Mouse (Mus musculus) olfactory bulb, adult 2 months (tissue): ENCODE results near the gene Thbs1. TPM values are rescaled to one million over a fixed set of nuclear protein-coding genes. Genes with fewer than 3 reads are reported as not detected.

Experiments
- H3K27ac ChIP-seq: fragments of 200-500 bp; 2 replicates; pipeline ENCODE4 v1.5.1; 2012; ENCODE audit warnings: low read depth, low read length; ENCODE audit not compliant: insufficient read depth
- H3K4me1 ChIP-seq: fragments of 200-500 bp; 2 replicates; pipeline ENCODE4 v1.6.1; 2012; ENCODE audit warnings: low read length; ENCODE audit not compliant: control insufficient read depth, insufficient read depth
- H3K4me3 ChIP-seq: fragments of 200-500 bp; 2 replicates; pipeline ENCODE4 v1.5.1; 2012; ENCODE audit warnings: mild to moderate bottlenecking, low read depth, low read length, moderate library complexity; ENCODE audit not compliant: insufficient read depth
- CTCF ChIP-seq: fragments of 200-500 bp; IDR thresholded peaks from 2 replicates; pipeline ENCODE4 v1.5.1; 2012; ENCODE audit warnings: low read depth, mild to moderate bottlenecking, low read length, moderate library complexity; ENCODE audit not compliant: insufficient read depth
- POLR2A ChIP-seq: fragments of 200-500 bp; IDR thresholded peaks from 2 replicates; pipeline ENCODE4 v1.6.1; 2012; ENCODE audit warnings: mild to moderate bottlenecking, low read depth, low read length, moderate library complexity; ENCODE audit not compliant: insufficient read depth
- WGBS: fragments of 180-500 bp; shearing (Covaris S2); methylation state at CpG from one replicate; pipeline ENCODE4 v1.1.7; 2018; 5-methylcytosine and 5-hydroxymethylcytosine counted together
- polyA plus RNA-seq: library from polyadenylated mRNA; stranded (reverse); fragments of >200 nt; gene quantifications from 2 replicates; pipeline ENCODE4 v1.2.4, GENCODE M21; 2012; ENCODE audit warnings: low replicate concordance; ENCODE audit not compliant: missing spikeins, insufficient read depth, insufficient read length

Gene Thbs1
- polyA plus RNA-seq, 1 experiment, result not detected

DNA sequence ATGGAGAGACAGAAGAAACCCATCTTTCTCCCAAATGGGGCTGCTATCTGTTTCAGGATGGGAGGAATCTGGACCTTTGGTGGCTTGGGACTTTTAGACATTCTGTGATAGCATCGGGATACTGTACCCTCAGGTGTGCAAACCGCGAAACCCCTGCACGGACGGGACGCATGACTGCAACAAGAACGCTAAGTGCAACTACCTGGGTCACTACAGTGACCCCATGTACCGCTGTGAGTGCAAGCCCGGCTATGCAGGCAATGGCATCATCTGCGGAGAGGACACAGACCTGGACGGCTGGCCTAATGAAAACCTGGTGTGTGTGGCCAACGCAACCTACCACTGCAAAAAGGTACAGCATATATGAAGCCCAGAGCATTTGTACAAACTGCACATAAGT is 8.0 kb downstream of the Thbs1 start:
- Histone ChIP-seq H3K4me3 (no peak overlapping the region), H3K27ac (no peak overlapping the region), H3K4me1 (no peaks in the 10 kb centered on the region)
- 97% methylated on average over 12 of the region's 12 CpGs for WGBS
- TF ChIP-seq POLR2A (no peak), CTCF (no peak)

- 96% methylated on average over 11 of the region's 11 CpGs for WGBS
- H3K27ac ChIP-seq, result no peak overlapping the region
- no peak overlapping the region for H3K4me3 ChIP-seq
- H3K4me1 ChIP-seq, result no peaks in the 10 kb centered on the region
- TF ChIP-seq POLR2A (no peak), CTCF (no peak)
Observed at GRCm38 (mm10) chr2:118120095-118120494, 8.4 kb downstream of the Thbs1 start.

DNA sequence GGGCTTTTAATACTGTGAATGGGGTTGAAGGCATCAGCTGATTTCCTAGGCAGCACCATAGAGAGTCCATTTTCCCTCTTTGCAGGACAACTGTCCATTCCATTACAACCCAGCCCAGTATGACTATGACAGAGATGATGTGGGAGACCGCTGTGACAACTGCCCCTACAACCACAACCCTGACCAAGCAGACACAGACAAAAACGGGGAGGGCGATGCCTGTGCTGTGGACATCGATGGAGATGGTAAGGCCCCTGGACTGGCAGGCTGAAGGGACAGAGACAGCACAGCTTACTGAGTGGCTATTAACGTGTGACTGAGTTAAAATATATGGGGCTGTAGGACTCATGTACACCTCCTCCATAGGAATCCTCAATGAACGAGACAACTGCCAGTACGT is 9.1 kb downstream of the Thbs1 start:
- 95% methylated on average over 7 of the region's 7 CpGs for WGBS
- H3K4me3 ChIP-seq, result no peak overlapping the region
- TF ChIP-seq CTCF (no peak), POLR2A (no peak)
- H3K4me1 ChIP-seq, result no peaks in the 10 kb centered on the region
- H3K27ac ChIP-seq, result no peak overlapping the region

- Histone ChIP-seq H3K4me1 (no peaks in the 10 kb centered on the region), H3K4me3 (no peak overlapping the region), H3K27ac (no peak overlapping the region)
- no peak for TF ChIP-seq POLR2A
- no peak for TF ChIP-seq CTCF
- 95% methylated on average over 6 of the region's 6 CpGs for WGBS
Observed at GRCm38 (mm10) chr2:118122291-118122690, 10.6 kb downstream of the Thbs1 start.

- H3K4me1 ChIP-seq, result no peaks in the 10 kb centered on the region
- H3K4me3 ChIP-seq, result no peak overlapping the region
- 93% methylated on average over 9 of the region's 9 CpGs for WGBS
- no peak overlapping the region for H3K27ac ChIP-seq
- TF ChIP-seq POLR2A (no peak), CTCF (no peak)
Observed at GRCm38 (mm10) chr2:118123743-118124142, 12.1 kb downstream of the Thbs1 start.

GRCm38 (mm10) chr2:118124437-118124836 is 12.8 kb downstream of the Thbs1 start:
- no peak for TF ChIP-seq POLR2A
- TF ChIP-seq CTCF, result no peak
- Histone ChIP-seq H3K4me1 (no peaks in the 10 kb centered on the region), H3K4me3 (no peak overlapping the region), H3K27ac (no peak overlapping the region)
- WGBS, result 92% methylated on average over 7 of the region's 7 CpGs

GRCm38 (mm10) chr2:118125211-118125939 is 13.7 kb downstream of the Thbs1 start:
- H3K4me1 ChIP-seq, result no peaks in the 10 kb centered on the region
- 79% methylated on average over 11 of the region's 11 CpGs for WGBS

DNA sequence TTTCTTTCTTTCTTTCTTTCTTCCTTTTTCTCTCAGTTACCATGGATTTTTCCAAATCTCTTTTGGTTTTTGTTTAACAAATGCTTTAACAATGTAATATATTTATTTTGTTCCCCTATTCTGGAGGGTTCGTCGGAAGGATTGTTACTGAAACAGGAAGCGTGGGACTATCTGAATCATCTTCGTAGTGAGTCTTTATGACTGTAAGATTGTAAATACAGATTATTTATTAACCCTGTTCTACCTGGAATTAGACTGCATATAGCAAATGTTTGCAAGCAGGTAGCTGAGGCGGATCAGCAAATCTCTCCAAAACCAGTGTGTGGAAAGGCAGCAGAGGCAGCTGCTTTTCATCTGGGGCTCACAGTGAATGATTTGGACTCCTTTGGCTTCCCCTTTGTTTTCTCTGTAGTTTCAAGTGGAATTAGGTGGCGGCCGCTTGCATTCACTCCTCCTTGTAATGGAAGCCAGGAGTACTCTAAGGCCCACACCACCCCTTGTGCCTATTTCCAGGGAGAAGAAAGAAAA is 14.3 kb downstream of the Thbs1 start:
- Histone ChIP-seq H3K4me3 (no peak overlapping the region), H3K27ac (no peak overlapping the region), H3K4me1 (no peaks in the 10 kb centered on the region)
- 80% methylated on average over 7 of the region's 7 CpGs for WGBS
- no peak for TF ChIP-seq POLR2A
- no peak for TF ChIP-seq CTCF

More at GRCm38 (mm10) chr2:118125211-118125939, 13.7 kb downstream of the Thbs1 start:
- Histone ChIP-seq H3K4me3 (no peak overlapping the region), H3K27ac (no peak overlapping the region)
- TF ChIP-seq POLR2A (no peak), CTCF (no peak)

DNA sequence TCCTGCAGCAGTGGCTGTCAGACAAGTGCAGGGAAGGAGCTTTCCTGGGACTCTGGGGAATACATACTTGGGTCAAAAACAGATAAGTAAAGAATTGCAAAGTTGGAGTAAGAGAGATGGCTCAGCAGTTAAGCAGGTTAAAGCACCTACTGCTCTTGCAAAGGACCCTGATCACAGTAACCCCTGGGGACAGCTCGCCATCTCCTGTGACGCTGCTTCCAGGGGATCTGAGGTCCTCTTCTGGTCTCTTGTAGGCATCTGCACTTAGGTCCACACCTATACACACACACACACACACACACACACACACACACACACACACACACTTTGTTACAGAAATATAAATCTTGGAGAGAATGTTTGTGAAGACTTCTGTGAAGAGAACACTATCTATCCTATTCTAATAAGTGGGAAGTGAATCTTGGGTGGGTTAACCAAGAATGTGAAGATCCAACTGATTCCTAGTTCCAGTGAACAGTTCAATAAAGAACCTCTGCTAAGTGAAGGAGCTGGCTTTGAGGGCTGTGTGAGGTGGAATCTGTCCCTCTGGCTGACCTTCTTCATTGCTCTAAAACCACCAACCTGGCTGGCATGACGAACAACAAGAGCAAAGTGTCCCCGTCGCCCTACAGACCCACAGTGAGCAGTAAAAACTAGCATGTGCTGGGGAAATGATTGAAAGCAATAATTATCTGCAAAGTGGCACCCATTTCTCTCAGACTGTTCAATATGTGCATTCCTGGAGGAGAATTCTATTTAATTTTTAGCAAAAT is 16.0 kb downstream of the Thbs1 start:
- Histone ChIP-seq H3K4me3 (no peak overlapping the region), H3K27ac (no peak overlapping the region), H3K4me1 (no peaks in the 10 kb centered on the region)
- 87% methylated on average over 5 of the region's 5 CpGs for WGBS
- TF ChIP-seq POLR2A, result no peak
- TF ChIP-seq CTCF, result no peak
